Mouse (Mus musculus): ENCODE results near the gene Gm20388.
"Not testable (repeated sequence)": the region's sequence is repeated elsewhere in the genome, so short reads cannot be mapped to it uniquely, and the experiment has no call there.

The Gm20388 gene

DNA sequence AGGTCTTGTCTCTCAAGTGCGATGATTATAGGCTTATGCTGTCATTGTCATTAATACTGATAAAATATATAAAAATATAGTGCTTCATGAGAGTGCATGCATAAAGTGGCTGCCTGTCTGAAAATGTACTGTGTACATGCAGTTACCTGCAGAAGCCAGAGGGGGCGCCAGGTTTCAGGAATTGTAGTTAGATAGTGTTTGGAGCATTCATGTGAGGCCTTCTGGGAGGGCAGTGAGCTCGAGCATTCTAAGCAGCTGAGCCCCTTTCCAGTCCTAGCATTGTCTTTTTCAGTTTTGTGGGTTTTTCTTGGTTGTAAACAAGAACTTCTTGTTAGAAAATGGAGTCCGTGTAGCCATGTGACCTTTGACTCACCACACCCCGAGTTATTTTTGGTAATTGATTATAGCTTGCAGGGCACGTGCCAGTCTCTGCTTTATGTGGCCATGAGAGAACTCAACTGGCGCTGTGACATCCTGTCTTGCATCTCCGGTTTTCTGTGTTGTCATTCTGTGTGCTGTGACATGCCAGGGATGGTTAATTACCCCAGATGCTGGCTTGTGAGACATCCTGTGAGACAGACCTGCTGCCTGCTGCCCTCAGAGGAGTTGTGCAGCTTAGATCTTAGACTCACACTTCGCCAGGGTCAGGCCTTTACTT lies 3474.4 kb downstream of the Gm20388 start:
- no peak for DNase-seq (ENCODE audit: extremely low spot score)

DNA sequence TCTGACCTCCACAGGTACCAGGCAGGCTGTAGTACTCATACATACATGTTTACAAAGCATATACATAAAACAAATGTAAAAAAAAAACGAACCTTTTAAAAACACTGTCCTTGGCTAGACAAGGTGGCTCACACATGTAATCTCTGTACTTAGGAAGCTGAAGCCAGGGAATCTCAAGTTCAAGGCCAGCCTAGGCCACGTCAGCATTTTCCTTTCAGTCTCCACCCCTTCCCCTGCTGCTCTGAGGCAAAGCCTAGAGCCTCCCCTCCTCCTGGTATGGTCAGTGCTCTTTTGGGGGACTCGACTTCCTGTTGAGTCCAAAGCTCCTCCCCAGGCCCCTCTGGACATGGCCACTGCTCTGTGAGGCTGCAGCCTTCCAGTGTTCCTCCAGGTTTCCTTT lies 3476.4 kb downstream of the Gm20388 start:
- no peak for DNase-seq (ENCODE audit: extremely low spot score)

DNA sequence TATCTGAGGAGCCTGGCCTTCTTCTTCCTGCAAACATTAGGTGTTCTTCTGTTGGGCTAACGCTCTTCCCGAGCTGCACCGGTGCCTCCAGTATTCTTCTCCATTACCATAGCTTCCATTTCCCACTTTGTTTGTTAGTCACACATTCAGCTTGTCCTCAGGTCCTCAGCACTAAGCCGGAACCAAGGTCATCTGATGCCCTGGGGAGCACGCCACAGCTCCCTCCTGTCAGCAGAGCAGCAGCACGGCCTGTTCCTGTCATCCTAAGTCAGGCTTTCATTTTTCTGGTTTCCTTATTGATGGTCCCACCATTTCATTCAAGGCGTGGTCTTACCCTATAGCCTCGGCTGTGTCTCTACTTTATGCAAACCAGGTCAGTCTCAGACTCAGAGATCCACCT lies 3477.2 kb downstream of the Gm20388 start:
- DNase-seq (ENCODE audit: extremely low spot score), result no peak

DNA sequence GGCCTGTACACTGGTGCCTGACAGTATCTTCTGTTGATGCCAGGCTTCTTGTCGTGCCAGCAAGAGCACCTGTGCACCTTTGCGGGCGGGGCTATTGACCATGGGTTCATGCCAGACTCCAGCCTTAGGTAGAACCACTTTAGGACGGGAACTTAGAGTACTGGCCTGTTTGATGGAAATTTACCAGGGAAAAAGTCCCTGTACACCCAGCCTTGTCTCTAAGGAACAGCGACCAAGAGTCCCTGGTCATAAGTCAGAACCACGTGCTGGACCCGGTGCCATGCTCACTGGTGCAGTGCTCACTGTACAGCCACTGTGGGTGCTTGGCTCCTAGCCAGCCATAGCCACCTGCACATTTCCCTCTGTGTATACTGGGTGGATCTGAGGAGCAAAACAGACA lies 3478.4 kb downstream of the Gm20388 start:
- no peak for DNase-seq (ENCODE audit: extremely low spot score)

DNA sequence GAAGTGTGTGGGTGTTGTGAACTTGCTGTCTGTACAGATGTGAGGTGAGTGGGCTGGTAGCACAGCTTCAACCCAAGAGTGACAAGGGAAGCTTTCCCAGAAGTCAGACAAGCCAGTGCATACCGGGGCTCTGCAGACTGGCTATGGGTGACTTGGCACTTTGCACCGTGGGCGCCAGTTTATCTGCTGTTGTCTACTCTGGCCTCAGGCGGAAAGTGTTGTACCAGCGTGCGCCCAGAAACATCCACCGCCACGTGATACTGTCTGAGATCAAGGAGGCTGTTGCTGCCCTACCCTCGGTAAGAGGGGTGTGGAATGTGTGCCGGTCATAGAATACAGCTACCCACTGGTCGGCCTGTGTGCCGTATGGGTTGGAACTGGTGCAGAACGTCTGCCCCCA lies 3487.7 kb downstream of the Gm20388 start:
- no peak for DNase-seq (ENCODE audit: extremely low spot score)

DNA sequence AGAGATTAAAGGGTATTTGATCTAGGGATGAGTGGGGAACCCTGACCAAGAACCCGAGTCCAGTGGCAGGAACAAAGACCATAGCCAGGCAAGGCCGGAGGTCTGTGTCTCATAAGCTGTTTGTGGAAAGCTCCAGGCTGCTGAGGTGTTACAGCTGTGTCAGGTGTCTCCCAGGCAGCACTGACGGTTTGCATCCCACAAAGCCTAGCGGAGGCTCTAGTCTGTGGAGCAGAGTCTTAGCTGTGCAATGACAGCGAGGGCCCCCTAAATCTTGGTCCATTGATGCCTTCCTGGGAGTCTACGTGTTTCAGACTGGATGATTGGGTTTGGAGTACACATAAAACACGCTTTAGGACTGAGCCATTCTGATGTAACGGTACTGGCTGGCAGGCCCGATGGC lies 3491.3 kb downstream of the Gm20388 start:
- no peak for DNase-seq (ENCODE audit: extremely low spot score)

DNA sequence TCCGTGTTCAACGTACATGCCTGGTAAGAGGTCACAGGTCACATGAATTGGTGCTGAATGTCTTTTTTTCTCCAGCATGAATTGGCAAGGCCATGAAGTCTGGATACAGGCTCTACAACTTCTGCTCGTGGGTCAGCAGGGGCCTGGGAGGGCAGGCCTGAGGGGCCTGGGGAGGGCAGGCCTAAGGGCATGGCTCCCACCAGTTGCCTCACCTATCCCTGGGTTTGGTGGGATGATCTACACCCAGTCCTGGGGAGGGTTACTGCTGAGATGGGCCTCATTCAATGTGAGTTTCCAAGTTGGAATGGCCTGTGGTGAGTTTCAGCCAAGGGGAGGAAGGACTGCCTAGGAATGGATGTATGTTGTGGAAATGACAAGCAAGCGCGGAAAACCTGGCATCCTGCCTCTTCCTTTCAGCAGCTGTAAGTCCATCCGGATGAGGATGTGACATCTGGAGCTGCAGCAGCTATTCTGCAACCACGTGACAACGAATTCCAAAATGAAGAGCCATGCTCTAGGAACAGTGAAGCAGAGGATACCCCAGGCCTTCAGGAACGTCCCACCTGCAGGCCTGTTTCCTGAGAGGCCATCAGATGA lies 3492.2 kb downstream of the Gm20388 start:
- no peak for DNase-seq (ENCODE audit: extremely low spot score)

DNA sequence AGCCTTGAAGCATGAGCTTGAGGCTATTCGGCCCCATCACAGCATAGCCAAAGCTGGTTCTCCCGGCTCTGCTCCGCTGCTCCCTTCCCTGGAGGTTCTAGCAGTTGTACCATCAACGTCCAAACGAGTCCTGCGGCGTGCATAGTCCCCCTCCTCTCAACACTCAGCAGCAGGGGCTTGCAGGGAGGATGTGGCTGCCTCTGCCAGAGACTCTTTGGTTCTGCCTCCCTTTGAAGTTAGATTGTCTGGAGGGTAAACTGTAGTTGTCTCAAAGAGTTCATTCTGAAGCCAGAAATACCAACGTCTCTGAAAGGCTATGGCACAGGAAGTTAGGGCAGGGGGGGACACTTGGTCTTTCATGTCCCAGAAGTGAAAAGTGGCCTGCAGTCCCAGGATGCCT lies 3493.9 kb downstream of the Gm20388 start:
- DNase-seq (ENCODE audit: extremely low spot score), result no peak

DNA sequence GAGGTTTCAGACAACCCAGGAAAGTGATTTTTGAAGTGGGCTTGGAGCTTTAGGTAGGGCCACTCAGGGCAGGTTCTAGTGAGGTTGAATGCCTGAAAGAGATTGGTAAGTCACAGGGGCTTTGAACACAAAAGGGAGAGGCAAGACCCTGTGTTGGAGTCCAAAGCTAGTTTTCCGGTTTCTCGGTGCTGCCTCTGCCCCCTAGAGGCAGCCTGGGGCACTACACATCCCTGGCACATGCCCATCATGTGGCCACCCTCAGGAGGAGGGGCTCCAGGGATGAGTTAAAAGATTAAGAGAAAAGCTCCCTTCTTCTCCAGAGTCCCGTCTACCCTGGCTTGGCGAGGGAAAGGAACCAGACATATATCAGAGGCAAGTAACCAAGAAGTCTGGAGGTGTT lies 3496.1 kb downstream of the Gm20388 start, which contains the start of gene Mc1r:
TSS of gene Mc1r (plus strand) at position 322 of the 400 bp plus-strand sequence.
- peak; percentile 69 for DNase-seq (ENCODE audit: extremely low spot score)

DNA sequence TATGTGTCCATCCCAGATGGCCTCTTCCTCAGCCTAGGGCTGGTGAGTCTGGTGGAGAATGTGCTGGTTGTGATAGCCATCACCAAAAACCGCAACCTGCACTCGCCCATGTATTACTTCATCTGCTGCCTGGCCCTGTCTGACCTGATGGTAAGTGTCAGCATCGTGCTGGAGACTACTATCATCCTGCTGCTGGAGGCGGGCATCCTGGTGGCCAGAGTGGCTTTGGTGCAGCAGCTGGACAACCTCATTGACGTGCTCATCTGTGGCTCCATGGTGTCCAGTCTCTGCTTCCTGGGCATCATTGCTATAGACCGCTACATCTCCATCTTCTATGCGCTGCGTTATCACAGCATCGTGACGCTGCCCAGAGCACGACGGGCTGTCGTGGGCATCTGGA lies 3497.0 kb downstream of the Gm20388 start:
- no peak for DNase-seq (ENCODE audit: extremely low spot score)

DNA sequence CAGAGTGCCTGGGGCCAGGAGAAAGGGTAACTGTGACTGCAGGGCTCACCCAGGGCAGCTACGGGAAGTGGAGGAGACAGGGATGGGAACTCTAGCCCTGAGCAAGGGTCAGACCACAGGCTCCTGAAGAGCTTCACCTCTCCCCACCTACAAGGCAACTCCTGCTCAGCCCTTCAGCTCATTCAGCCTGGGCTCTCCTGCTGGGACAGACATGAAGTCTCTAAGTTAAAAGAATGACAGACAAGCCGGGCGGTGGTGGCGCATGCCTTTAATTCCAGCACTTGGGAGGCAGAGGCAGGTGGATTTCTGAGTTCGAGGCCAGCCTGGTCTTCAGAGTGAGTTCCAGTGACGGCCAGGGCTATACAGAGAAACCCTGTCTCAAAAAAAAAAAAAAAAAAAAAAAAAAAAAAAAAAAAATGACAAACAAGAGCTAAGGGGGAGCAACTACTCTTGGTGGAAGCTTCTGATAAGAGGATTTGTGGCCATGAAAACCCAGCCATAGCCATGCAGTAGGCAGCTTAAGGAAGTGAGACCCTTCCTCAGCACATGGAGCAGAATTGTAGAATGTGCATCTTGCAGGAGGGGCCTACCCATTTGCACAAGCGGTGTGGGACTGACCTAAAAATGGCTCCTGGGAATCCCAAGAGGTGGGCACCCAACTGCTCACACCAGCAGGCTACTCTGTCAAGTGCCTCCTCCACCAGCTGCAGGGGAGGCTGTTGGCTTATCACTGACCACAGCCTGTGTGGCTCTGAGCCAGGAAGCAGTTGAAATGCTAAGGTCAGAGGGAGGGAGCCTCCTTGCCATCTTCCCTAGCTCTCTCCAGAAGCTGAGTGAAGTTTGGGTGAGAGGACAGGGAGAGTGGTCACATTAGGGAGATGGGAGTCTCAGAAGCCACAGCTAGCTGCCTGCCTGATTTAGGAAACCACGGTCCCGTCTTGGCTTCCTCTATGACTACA lies 3498.2 kb downstream of the Gm20388 start:
- no peak for DNase-seq (ENCODE audit: extremely low spot score)

DNA sequence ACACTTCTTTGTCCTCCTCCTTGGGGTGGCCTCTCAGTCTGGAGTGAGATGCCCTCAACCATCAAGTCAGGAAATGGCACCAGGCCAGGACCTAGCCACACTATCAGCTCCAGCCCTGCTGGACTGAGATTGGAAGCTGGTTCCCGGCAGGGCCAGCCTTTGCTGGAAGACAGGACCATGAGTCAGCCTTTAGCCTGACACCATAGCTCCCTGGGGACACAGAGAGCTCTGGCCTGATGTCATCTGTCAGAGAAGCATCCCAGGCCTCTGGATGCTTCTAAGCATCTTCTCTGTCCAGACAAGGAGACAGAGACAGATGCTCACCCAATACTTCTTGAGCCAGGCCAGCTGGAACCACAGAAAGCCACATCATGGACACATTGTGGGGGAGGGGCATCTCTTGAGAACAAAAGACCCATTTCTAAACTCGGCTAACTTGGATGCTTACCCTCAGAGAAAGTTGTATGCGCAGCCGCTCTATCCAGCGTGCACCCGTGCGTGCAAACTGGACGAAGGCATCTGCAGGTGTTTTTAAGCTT lies 3499.5 kb downstream of the Gm20388 start:
- no peak for DNase-seq (ENCODE audit: extremely low spot score)

DNA sequence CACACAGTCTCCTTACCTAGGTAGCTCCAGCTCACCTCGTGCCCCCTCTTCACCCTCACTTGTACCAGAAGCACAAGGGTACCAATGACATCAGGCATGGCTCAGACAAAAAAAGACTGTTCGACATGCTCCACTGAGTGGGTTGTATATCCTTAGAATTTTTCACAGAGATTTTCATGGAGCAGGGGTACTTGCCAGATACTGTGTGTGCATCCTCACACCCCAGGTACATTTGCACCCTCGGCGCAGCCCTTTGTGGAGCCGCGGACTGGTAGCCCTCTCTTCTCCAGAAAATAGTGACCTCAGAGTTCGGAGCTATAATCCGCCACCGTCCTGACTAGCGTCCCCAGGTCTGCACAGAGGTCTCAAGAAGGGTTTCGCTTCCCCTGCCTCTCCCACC lies 3500.1 kb downstream of the Gm20388 start:
- DNase-seq (ENCODE audit: extremely low spot score), result no peak

DNA sequence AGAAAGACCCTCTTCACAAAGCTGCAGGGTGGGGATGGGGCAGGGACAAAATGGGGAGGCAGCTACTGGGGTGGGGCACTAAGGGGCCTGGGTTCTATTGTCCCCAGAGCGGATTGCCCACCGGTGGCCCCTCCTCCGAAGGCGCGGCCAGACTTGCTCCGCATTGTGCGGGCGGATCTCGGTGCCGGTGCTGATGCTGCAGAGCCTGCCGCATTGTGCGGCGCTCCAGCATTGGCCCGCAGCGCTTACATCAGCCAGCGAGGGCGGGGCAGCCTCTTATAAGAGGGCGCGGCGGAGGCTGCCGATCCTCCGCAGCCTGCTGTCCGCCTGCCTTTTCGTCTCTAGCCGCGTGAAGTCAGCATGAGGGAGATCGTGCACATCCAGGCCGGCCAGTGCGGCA lies 3500.6 kb downstream of the Gm20388 start, which contains the start of gene Tubb3:
TSS of gene Tubb3 (plus strand) at position 179 of the 400 bp plus-strand sequence.
- peak; percentile 75 for DNase-seq (ENCODE audit: extremely low spot score)

DNA sequence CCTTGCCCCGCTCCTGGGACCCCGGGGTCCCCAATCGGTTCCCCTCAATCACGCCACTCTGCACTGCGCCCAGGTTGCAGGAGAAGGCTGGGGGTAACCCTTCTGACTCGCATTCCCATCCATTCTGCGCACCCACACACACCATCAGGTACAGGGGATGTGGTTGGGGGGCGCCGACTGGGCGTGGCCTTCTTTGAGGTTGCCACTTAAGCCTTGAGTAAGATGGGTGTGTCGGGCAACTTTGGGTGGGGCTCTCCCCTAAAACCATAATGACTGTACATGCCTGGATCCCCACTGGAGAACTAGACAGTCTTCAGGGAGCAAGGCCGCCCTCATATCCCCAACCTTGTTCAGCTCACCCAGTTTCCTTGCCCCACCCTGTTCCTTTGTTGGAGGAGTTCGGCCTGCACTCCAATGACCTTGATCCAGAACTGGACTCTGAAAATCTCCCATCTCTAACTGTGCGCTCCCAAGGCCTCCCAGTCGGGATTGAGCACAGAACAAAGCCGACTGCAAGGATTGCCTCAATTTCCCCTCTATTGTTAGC lies 3501.2 kb downstream of the Gm20388 start:
- no peak for DNase-seq (ENCODE audit: extremely low spot score)

DNA sequence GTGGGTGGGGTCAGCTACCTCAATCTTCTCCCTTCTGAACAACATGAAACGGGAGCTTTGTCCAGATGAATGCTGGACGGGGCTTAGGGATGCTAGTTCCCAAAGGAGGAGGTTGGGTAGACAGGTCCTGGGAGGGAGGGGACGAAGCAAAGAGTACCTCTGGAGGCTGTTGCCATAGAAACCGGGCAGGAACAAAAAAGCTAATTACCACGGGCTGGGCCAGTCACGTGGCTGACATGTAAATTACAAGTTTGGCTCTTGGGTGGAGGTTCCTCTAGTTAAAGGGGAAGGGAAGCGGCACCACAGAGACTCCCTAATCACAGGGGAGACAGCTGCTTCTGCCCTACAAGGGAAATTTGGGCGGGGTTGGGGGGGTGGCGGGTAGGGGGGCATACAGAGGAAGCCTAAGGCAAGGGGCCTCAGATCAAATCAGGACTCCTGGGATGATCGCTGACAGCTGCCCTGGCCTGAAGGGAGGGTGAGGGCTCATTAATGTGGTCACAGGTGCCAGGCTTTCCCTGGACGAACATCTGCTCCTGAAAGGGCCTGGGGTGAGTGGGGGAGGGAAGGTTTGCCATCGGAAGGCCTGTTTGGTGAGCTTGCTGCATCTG lies 3502.0 kb downstream of the Gm20388 start:
- peak; percentile 52 for DNase-seq (ENCODE audit: extremely low spot score)

DNA sequence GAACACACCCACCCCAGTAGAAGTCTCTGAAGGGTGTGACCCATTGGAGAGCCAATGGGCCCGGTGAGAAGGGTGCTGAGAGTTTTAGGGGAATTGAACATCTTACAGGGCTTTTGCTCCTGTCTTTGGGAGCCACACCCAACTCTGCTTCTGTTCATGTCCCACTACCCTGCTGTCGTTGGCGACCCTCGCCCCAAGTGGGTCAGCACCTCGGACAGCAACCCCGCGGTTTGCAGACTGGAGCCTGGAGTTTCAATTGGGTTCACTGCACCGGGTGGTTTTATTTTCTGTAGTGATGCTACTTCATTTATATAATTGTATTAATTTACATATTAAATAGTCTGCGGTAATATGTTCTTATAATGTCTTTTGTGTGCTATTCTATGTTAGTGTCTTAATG lies 3503.6 kb downstream of the Gm20388 start:
- peak; percentile 57 for DNase-seq (ENCODE audit: extremely low spot score)

DNA sequence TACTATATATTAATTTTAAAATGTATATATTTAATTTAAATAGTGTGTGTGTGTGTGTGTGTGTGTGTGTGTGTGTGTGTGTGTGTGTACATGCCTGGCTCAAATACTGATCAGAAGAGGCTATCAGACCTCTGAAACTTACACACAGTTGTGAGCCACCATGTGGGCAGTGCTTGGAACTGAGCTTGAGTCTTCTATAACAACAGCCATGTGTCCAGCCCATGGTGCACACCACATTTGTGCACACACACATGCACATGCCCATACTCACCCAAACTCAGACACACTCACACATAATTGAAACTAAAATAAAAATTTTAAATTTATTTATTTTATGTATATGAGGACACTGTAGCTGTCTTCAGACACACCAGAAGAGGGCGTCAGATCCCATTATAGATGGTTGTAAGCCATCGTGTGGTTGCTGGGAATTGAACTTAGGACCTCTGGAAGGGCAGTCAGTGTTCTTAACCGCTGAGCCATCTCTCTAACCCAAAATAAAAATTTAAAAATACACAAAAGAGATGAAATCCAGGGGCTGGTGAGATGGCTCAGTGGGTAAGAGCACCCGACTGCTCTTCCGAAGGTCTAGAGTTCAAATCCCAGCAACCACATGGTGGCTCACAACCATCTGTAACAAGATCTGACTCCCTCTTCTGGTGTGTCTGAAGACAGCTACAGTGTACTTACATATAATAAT lies 3504.5 kb downstream of the Gm20388 start:
- not testable (repeated sequence) for DNase-seq (ENCODE audit: extremely low spot score)

DNA sequence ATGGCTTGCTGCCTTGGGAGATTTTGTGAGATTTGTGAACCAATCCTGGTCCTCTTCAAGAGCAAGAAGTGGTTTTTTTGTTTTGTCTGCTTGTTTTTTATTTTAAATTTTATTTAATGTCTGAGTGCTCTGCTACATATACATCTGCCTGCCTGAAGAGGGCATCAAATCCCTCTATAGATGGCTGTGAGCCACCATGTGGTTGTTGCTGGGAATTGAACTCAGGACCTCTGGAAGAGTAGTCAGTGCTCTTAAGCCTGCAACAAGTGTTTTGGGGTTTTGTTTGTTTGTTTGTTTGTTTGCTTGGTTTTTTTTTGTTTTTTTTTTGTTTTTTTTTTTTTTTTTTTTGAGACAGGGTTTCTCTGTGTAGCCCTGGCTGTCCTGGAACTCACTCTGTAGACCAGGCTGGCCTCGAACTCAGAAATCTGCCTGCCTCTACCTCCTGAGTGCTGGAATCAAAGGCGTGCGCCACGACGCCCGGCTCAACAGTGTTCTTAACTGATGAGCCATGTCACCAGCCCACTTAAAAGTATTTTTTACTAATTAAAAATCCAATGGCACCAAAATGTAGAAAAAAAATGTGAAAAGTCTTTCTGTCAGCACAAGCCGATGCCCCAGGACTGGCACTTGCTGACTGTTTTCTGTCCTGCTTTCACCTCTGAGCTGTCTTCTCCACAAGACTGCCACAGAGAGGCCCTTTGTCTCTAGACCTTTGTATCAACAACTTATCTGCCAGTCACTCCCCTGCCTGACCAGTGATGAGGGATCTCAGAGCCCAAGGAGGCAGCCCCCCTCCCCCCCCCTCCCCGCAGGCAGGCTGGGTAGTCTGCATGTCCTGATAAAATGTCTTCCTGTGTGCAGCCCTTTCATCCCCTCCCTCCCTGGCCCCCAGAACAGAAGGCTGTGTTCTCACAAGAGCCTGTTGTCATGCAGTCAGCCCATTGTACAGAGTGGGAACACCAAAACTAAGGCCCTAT lies 3505.6 kb downstream of the Gm20388 start:
- no peak for DNase-seq (ENCODE audit: extremely low spot score)

All from embryo, embryonic 9.5 days (tissue).